Mouse (Mus musculus): ENCODE results near the gene Wfdc15b.

Gene Wfdc15b

DNA sequence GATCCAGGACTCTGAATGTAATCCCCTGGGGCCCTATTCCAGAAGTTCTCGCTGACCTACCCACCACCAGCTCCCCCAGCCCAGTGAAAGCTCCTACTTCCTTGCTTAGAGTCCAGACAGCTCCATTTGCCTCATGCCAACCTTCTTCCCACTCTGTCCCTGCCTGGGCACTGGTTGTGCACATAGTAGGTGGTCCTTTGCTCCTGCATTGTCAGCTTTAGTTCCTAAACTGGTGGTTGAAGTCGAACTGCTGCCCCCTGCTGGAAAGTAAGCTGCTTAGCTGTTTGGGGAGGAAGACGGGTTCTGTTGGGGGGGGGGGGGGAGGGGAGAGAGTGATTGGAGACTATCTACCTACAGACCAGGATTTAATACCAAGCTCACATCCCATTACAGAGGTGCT is 41.3 kb downstream of the Wfdc15b start:
- peak; percentile 61 for DNase-seq (ENCODE audit: low read depth, low spot score)

DNA sequence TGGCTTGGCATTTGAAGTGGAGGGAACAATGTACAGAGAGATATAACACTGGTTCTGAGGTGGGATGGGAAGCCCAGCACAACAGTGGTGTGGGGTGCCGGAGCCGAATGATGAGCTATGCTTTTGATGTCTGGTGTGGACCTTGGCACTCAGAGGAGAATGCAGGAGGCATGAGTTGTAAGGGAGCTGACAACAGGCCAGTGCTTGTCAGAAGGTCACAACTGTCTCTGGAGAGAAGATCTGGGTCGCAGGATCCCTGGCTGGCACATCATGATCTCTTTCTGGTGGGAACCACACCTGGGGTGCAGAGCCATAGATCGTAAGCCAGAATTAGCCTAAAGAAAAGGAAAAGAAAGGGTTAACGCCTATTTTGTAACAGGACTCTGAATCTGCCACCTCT is 43.6 kb downstream of the Wfdc15b start:
- no peak for DNase-seq (ENCODE audit: low read depth, low spot score)

DNA sequence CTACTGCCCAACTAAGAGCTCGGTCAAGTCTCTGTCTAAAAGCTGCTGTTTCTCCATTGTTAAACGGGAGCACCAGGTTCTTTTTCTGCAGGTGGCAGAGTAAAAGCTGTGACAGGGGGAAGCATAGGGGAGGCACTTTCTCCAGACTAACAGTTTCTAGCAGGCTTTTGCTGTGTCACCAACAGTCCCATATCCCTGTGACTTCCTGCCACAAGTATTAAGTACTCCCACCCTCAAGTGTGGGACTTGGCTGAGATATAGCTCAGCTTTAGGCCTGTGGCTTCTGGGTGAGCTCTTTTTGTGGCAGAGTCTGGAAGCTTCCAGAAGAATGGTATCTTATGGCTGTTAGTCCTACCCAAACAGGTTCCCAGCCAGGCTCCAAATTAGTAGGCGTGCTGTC is 45.6 kb downstream of the Wfdc15b start:
- no peak for DNase-seq (ENCODE audit: low read depth, low spot score)

GRCm38 (mm10) chr2:164174649-164175395 is 46.6 kb downstream of the Wfdc15b start:
- no peak for DNase-seq (ENCODE audit: low read depth, low spot score)

- DNase-seq (ENCODE audit: low read depth, low spot score): no peak
Measured at GRCm38 (mm10) chr2:164173394-164173793, 48.1 kb downstream of the Wfdc15b start.

GRCm38 (mm10) chr2:164170902-164171301 is 50.6 kb downstream of the Wfdc15b start, which contains the start of gene Kcns1:
Gene Kcns1, minus strand, starts transcription at chr2:164171113.
- no peak for DNase-seq (ENCODE audit: low read depth, low spot score)

DNA sequence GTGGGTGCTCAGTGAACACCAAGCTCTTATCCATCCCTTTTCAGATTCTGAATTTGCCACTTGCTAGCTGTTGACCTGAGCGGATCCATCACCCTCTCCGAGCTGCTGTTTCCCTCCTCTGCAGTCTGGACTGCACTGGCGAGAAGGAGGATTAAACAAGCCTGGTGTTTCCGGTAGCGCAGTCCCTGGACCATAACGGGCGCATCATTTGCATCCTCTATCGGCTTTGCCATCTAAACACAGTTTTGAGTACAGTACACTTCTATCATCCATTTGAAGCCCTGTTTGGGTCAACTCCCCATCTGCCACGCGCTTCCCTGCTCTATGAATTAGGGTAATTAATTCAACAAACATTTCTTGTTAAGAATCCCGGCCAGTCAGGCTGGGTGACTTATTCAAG is 51.1 kb downstream of the Wfdc15b start:
- DNase-seq (ENCODE audit: low read depth, low spot score): no peak

- DNase-seq (ENCODE audit: low read depth, low spot score): peak; percentile 70
Measured at GRCm38 (mm10) chr2:164168571-164168946, 52.9 kb downstream of the Wfdc15b start.

- no peak for DNase-seq (ENCODE audit: low read depth, low spot score)
Measured at GRCm38 (mm10) chr2:164167752-164168570, 53.5 kb downstream of the Wfdc15b start.

- DNase-seq (ENCODE audit: low read depth, low spot score): no peak
Measured at GRCm38 (mm10) chr2:164164941-164165340, 56.5 kb downstream of the Wfdc15b start.
